Mouse (Mus musculus) forebrain, postnatal 0 days (tissue): ENCODE measurements around the gene Ascc3. TPM values are rescaled to one million over a fixed set of nuclear protein-coding genes. Genes with fewer than 3 reads are reported as not detected.

Experiments used
- ATAC-seq: fragments of 200-750 bp; cut with Nextera tagmentation; 2 replicates; pipeline ENCODE4 v1.8.0; 2017; ENCODE audit warnings: mild to moderate bottlenecking, moderate library complexity
- DNase-seq: peaks from one replicate; pipeline ENCODE4 v3.0.0-alpha.2; 2015
- H3K27ac ChIP-seq: fragments of 300-500 bp; sonication (generic); 2 replicates; pipeline ENCODE4 v1.5.1; 2014; ENCODE audit warnings: low read depth, mild to moderate bottlenecking, antibody characterized with exemption, low read length, moderate library complexity, mixed read lengths
- H3K27me3 ChIP-seq: fragments of 300-500 bp; sonication (generic); 2 replicates; pipeline ENCODE4 v1.6.1; 2014; ENCODE audit warnings: mild to moderate bottlenecking, low read length, mixed read lengths; ENCODE audit not compliant: insufficient read depth
- H3K36me3 ChIP-seq: fragments of 300-500 bp; sonication (generic); 2 replicates; pipeline ENCODE4 v1.6.1; 2014; ENCODE audit warnings: mild to moderate bottlenecking, moderate library complexity; ENCODE audit not compliant: insufficient read depth
- H3K4me1 ChIP-seq: fragments of 300-500 bp; sonication (generic); 2 replicates; pipeline ENCODE4 v1.6.1; 2014; ENCODE audit warnings: antibody characterized with exemption; ENCODE audit not compliant: insufficient read depth
- H3K4me2 ChIP-seq: fragments of 300-500 bp; sonication (generic); 2 replicates; pipeline ENCODE4 v1.6.1; 2014; ENCODE audit warnings: low read depth, mild to moderate bottlenecking, moderate library complexity
- H3K4me3 ChIP-seq: fragments of 300-500 bp; sonication (generic); 2 replicates; pipeline ENCODE4 v1.5.1; 2014; ENCODE audit warnings: low read depth, low read length, mixed read lengths
- H3K9ac ChIP-seq: fragments of 300-500 bp; sonication (generic); 2 replicates; pipeline ENCODE4 v1.6.1; 2014; ENCODE audit warnings: mild to moderate bottlenecking
- H3K9me3 ChIP-seq: fragments of 300-500 bp; sonication (generic); 2 replicates; pipeline ENCODE4 v1.6.1; 2016; ENCODE audit warnings: low read length
- CTCF ChIP-seq: sonication (generic); IDR thresholded peaks from 2 replicates; pipeline ENCODE4 v1.5.1; 2016; ENCODE audit warnings: antibody characterized with exemption, control low read depth, low read depth
- WGBS: fragments of 180-500 bp; shearing (Covaris S2); extraction: QIAGEN DNeasy Blood & Tissue Kit; methylation state at CpG from one replicate; pipeline ENCODE4 v1.1.7; 2014; 5-methylcytosine and 5-hydroxymethylcytosine counted together
- polyA plus RNA-seq: library from polyadenylated mRNA; unstranded; fragments of >200 nt; fragmentation: Nextera tagmentation; extraction: Ambion mirVana; gene quantifications from 2 replicates; pipeline ENCODE4 v1.2.1, GENCODE M21; 2015
- total RNA-seq: library from RNA; depleted of rRNA; stranded (reverse); fragments of >200 nt; gene quantifications from 2 replicates; pipeline ENCODE4 v1.2.3, GENCODE M21; 2014

Gene Ascc3
- total and polyA plus RNA-seq, 2 experiments from 2014 or later = 11.0 to 36.7 TPM

DNA sequence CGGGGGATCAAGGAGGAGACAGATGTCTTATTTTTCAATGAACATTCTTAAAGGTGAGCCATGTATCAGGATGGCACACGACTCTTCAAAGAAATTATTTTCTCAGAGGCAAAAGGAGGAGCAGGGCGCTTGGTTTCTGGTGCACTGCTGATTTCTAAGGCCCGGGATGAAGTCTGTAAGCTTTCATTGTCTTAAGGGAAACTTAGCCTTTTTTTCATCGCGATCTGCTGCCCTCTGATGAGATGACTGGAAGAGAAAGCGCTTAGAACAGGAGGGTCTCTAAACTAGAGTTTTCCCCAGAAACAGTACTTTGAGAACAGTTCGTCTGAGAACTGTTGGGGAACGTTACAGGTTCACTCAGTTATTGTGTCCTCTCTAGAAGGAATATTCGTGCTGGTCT, 301.1 kb downstream of the Ascc3 start:
- TF ChIP-seq CTCF = no peak
- H3K36me3 ChIP-seq = no peaks in the 10 kb centered on the region
- H3K9me3 ChIP-seq = no peaks in the 10 kb centered on the region
- whole genome bisulfite sequencing = 4% methylated on average over 10 of the region's 10 CpGs
- H3K4me2 ChIP-seq = no peak overlapping the region
- peaks cover 67% of the 10 kb centered on the region for H3K27me3 ChIP-seq
- no peak overlapping the region; the same call in 1 of the 2 replicates for H3K4me3 ChIP-seq
- no peak overlapping the region for H3K9ac ChIP-seq
- H3K27ac ChIP-seq = no peak overlapping the region
- no peak for ATAC-seq
- H3K4me1 ChIP-seq = 0 out of 2 replicates have a peak, but pooled peaks cover 3% of the 10 kb centered on the region
- DNase-seq = no peak

DNA sequence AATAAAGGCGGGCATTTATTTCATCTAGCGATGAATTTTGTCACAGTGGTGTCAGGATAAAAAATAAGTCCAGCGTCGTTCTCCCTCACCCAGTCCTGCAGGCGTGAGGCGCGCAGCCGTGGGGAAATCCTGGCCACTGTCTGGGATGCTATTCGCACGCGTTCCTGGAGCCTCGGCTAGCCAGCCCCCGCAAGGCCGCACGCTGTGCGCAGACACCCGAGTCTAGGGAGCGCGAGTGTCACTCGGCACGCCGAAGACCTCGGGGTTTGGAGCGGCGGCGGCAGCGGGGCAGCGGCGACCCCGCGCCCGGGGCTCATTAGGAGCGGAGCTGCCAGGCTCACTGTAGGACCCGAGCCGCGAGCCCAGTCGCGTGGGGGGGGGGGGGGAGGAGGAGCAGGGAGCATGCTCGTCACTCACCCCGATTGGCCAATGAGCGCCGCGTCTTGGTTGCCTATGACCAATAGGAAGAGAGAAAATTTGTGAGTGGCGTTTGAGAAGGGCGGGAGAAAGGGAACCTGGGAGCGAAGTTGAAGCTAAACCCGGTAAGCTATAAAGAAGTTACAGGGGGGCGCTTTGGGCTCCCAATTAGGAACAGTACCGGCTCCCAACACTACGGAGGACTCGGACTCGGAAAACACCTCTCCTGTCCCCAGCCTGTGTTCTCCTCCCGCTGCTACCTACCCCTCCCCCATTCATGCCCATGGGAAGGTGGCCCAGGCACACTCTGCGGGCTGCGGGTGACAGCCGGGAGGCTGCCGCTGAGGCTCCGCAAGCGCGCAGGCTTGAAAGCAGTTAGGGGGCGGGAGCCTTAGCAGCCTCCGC, 301.9 kb downstream of the Ascc3 start, which contains the start of gene Sim1:
Gene Sim1 (plus strand): TSS at position 585 of the 822 bp plus-strand sequence.
- Histone ChIP-seq H3K4me3 (peak within 1 kb of the TSS; percentile 43), H3K27me3 (peaks cover 70% of the 10 kb centered on the region), H3K9me3 (no peaks in the 10 kb centered on the region), H3K36me3 (no peaks in the 10 kb centered on the region), H3K4me1 (0 out of 2 replicates have a peak, but pooled peaks cover 3% of the 10 kb centered on the region), H3K4me2 (peak within 1 kb of the TSS; percentile 65), H3K27ac (no peak within 1 kb of the TSS), H3K9ac (no peak within 1 kb of the TSS)
- ATAC-seq = peak; percentile 97
- WGBS = 2% methylated on average over 58 of the region's 62 CpGs
- no peak for TF ChIP-seq CTCF
- peak; percentile 91 for DNase-seq

DNA sequence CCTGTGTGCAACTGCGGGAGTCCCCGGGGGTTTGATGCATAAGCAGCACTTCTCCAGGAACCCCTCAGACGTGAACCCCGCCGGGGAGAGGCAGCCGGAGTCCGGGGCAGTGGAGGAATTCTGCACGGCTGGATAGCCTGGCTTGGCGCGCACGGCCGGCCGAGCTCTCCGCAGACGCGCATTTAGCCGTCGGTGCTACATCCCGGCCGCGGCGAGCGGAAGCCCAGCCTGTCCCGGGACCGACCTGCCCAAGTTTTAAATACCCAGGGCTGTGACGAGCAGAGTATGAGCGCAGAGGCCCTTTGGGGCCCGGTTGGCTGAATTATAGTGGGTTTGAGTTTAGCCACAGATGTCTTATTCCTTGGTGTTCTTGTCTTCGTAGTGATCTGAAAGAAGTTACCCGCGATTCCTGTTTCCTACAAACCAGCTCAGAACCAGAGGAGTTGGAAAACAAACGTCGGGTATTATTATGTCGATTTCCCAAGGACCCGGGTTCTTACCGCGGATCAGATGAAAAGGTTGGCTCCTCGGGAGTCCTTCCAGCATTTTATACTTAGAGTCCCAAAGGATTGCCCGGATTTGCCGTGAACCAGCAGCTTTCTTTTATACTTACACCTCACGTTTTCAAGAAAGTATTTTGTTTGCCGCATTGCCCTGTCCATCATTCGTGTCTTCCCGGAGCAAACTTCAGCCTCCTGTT, 302.8 kb downstream of the Ascc3 start:
- Histone ChIP-seq H3K27me3 (peaks cover 62% of the 10 kb centered on the region), H3K27ac (no peak overlapping the region), H3K4me2 (peak overlapping the region; percentile 65), H3K4me3 (peak overlapping the region; percentile 43), H3K36me3 (no peaks in the 10 kb centered on the region), H3K9ac (no peak overlapping the region), H3K9me3 (no peaks in the 10 kb centered on the region), H3K4me1 (0 out of 2 replicates have a peak, but pooled peaks cover 3% of the 10 kb centered on the region)
- ATAC-seq (peak; percentile 5; the same call in 1 of the 2 replicates), DNase-seq (no peak)
- no peak for TF ChIP-seq CTCF
- WGBS = 2% methylated on average over 44 of the region's 44 CpGs

DNA sequence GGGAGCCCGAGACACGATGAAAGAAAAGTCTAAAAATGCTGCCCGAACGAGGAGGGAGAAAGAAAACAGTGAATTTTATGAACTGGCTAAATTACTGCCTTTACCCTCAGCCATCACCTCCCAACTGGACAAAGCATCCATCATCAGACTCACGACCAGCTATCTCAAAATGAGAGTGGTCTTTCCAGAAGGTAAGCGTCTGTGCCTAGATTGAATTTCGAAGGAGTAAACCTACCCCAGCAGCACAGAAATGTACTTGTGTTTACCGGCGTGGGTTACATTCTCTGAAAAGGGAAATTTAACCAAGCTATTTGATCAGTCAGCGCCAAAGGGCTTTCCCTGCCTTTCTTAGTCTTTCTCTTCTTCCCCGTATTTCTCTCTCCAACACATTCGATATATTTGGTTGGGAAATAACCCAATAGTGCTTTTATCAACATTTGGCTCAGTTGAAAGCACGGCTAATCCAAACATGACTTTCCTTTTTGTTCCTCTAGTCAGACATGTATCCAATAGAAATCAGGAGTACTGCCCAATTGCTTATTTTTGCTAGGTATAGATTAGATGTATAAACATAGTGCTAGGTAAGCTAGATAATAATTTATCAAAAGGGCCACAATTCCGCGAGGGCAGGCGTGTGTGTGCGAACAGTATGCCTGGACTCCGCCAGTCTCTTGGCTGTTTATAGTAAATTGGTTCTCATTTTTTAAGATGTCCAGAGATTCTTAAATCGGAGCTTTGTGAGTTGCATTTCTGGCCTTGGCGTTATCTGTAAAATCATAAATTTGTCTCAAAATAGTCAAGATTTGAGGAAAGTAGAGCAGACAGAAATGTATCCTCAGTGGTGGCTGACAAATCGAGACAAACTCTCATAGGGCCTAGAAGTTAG, 303.7 kb downstream of the Ascc3 start:
- Histone ChIP-seq H3K9ac (no peak overlapping the region), H3K36me3 (no peaks in the 10 kb centered on the region), H3K4me2 (no peak overlapping the region), H3K27ac (no peak overlapping the region), H3K9me3 (no peaks in the 10 kb centered on the region), H3K4me3 (no peak overlapping the region), H3K27me3 (peaks cover 62% of the 10 kb centered on the region), H3K4me1 (0 out of 2 replicates have a peak, but pooled peaks cover 3% of the 10 kb centered on the region)
- ATAC-seq (no peak), DNase-seq (peak; percentile 71)
- 5% methylated on average over 21 of the region's 21 CpGs for WGBS
- TF ChIP-seq CTCF = no peak

DNA sequence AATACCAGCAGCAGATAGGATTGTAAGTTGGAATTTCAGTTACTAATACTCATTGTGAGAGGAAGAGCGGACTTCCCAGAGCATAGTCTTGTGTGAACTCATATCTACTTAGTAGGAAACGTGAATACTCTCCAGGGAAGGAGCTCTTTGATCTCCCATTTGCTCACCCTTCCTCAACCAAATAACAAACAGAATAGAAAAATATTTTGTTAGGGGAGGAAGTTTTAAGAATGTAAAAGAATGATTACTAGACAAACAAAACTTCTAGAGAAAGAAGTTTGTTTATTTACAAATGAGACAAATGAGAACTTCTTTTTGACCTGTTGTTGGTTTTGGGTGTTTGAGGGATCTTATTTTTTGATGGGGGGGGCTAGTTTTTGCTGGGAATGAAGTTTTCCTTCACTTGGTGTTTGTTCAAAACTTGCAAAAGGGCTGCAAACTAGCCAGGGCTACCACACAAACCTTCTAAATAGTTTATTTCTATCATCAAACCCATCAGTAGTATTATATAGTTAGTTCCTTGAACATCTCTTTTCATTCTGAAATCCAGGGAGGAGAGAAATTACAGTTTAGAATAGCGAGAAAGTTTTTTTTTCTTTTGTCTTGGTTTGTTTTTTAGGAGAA, 304.4 kb downstream of the Ascc3 start:
- H3K9me3 ChIP-seq = no peaks in the 10 kb centered on the region
- no peak for DNase-seq
- 0 out of 2 replicates have a peak, but pooled peaks cover 3% of the 10 kb centered on the region for H3K4me1 ChIP-seq
- H3K27me3 ChIP-seq = peaks cover 64% of the 10 kb centered on the region
- no peak overlapping the region for H3K9ac ChIP-seq
- no peak overlapping the region for H3K27ac ChIP-seq
- no peak for ATAC-seq
- TF ChIP-seq CTCF = no peak
- H3K36me3 ChIP-seq = no peaks in the 10 kb centered on the region
- H3K4me2 ChIP-seq = no peak overlapping the region
- 9% methylated on average over 3 of the region's 3 CpGs for WGBS
- no peak overlapping the region for H3K4me3 ChIP-seq
